Mouse (Mus musculus) CH12.LX (cell line): ENCODE data around the gene Snai1. TPM values are rescaled to one million over a fixed set of nuclear protein-coding genes. Genes with fewer than 3 reads are reported as not detected.
A peak's percentile ranks its signal among the peaks of the same experiment; 100 is the strongest.

Experiments used
- DNase-seq: peaks from one replicate; pipeline ENCODE4 v3.0.0-alpha.2; 2013; ENCODE audit errors: extremely low read depth
- H3K27ac ChIP-seq: 2 replicates; pipeline ENCODE4 v1.5.1; 2012; ENCODE audit warnings: low read depth, mild to moderate bottlenecking, control low read depth, moderate library complexity; ENCODE audit not compliant: insufficient read depth
- H3K27me3 ChIP-seq: replicated peaks from 2 replicates; pipeline ENCODE3; 2012; ENCODE audit warnings: inconsistent platforms
- H3K36me3 ChIP-seq, 2 experiments: replicated peaks in 1 of 2; 2 replicates each; pipeline versions ENCODE3 to v1.6.1; 2012; ENCODE audit warnings: inconsistent platforms in 1 of 2, low read length in 1 of 2, mild to moderate bottlenecking in 1 of 2, mixed read lengths in 1 of 2, moderate library complexity in 1 of 2; ENCODE audit not compliant: control insufficient read depth in 1 of 2, insufficient read depth in 1 of 2
- H3K4me1 ChIP-seq, 2 experiments: 2 replicates each; pipeline ENCODE4 v1.6.1; 2012; ENCODE audit warnings: inconsistent platforms in 1 of 2, moderate library complexity in 1 of 2; ENCODE audit not compliant: insufficient read depth in 2 of 2, control insufficient read depth in 1 of 2
- H3K4me2 ChIP-seq: 2 replicates; pipeline ENCODE4 v1.6.1; 2012; ENCODE audit warnings: low read depth, mild to moderate bottlenecking, control low read depth; ENCODE audit not compliant: poor library complexity, insufficient read depth, severe bottlenecking
- H3K4me3 ChIP-seq, 3 experiments: fragments of 150-350 bp in 1 of 3; sonication (generic) in 1 of 3; replicated peaks in 1 of 3; 2 replicates each; pipeline versions ENCODE3 to v1.5.1; 2011 to 2012; ENCODE audit warnings: low read depth in 2 of 3, low read length in 2 of 3, mild to moderate bottlenecking in 2 of 3, moderate library complexity in 2 of 3, control low read depth in 1 of 3, improper control_type of control experiment in 1 of 3, inconsistent platforms in 1 of 3, mixed read lengths in 1 of 3; ENCODE audit not compliant: poor library complexity in 1 of 3
- H3K79me2 ChIP-seq: replicated peaks from 2 replicates; pipeline ENCODE4 v1.6.1; 2012; ENCODE audit warnings: mild to moderate bottlenecking, moderate library complexity; ENCODE audit not compliant: control insufficient read depth, poor library complexity, insufficient read depth, severe bottlenecking; ENCODE audit errors: extremely low read depth
- H3K9ac ChIP-seq: 2 replicates; pipeline ENCODE4 v1.6.1; 2012; ENCODE audit warnings: low read depth, mild to moderate bottlenecking, control low read depth, moderate library complexity; ENCODE audit not compliant: insufficient read depth
- H3K9me3 ChIP-seq: replicated peaks from 2 replicates; pipeline ENCODE3; 2012; ENCODE audit warnings: low read length, inconsistent platforms, mixed read lengths
- BHLHE40 ChIP-seq: IDR thresholded peaks from 2 replicates; pipeline ENCODE4 v1.6.1; 2011; ENCODE audit warnings: mild to moderate bottlenecking, low read depth, low read length, improper control_type of control experiment
- CHD1 ChIP-seq: IDR thresholded peaks from 2 replicates; pipeline ENCODE4 v1.6.1; 2012; ENCODE audit warnings: low read depth, low read length, improper control_type of control experiment, inconsistent platforms
- CHD2 ChIP-seq: IDR thresholded peaks from 2 replicates; pipeline ENCODE4 v1.6.1; 2011; ENCODE audit warnings: low read length, improper control_type of control experiment
- CTCF ChIP-seq, 2 experiments: IDR thresholded peaks in 1 of 2; conservative IDR thresholded peaks in 1 of 2; 2 replicates each; pipeline ENCODE4 v1.5.1; 2011 to 2012; ENCODE audit warnings: low read depth in 2 of 2, low read length in 2 of 2, improper control_type of control experiment in 1 of 2, inconsistent platforms in 1 of 2, mild to moderate bottlenecking in 1 of 2, moderate library complexity in 1 of 2
- E2F4 ChIP-seq: IDR thresholded peaks from 2 replicates; pipeline ENCODE4 v1.6.1; 2011; ENCODE audit warnings: low read depth, low read length, improper control_type of control experiment; ENCODE audit not compliant: insufficient replicate concordance
- ELF1 ChIP-seq: IDR thresholded peaks from 2 replicates; pipeline ENCODE4 v1.6.1; 2014; ENCODE audit warnings: low read depth, mild to moderate bottlenecking, inconsistent platforms, low read length, improper control_type of control experiment
- EP300 ChIP-seq: IDR thresholded peaks from 2 replicates; pipeline ENCODE4 v1.6.1; 2011; ENCODE audit warnings: low read length, improper control_type of control experiment
- ETS1 ChIP-seq: conservative IDR thresholded peaks from 2 replicates; pipeline ENCODE4 v1.6.1; 2012; ENCODE audit warnings: low read depth, mild to moderate bottlenecking, inconsistent platforms, low read length, improper control_type of control experiment, moderate library complexity
- GABPA ChIP-seq: IDR thresholded peaks from 2 replicates; pipeline ENCODE4 v1.6.1; 2012; ENCODE audit warnings: low read depth, low read length, improper control_type of control experiment, inconsistent platforms; ENCODE audit not compliant: insufficient replicate concordance
- HCFC1 ChIP-seq: IDR thresholded peaks from 2 replicates; pipeline ENCODE4 v1.6.1; 2012; ENCODE audit warnings: low read depth, mild to moderate bottlenecking, inconsistent platforms, low read length, improper control_type of control experiment
- IRF4 ChIP-seq: IDR thresholded peaks from 2 replicates; pipeline ENCODE4 v1.6.1; 2014; ENCODE audit warnings: low read depth, mild to moderate bottlenecking, inconsistent platforms, low read length, improper control_type of control experiment
- JUN ChIP-seq: IDR thresholded peaks from 2 replicates; pipeline ENCODE4 v1.6.1; 2011; ENCODE audit warnings: low read depth, mild to moderate bottlenecking, low read length, improper control_type of control experiment, moderate library complexity; ENCODE audit not compliant: insufficient read depth
- JUND ChIP-seq: conservative IDR thresholded peaks from 2 replicates; pipeline ENCODE4 v1.6.1; 2011; ENCODE audit warnings: low read depth, low read length, improper control_type of control experiment
- KAT2A ChIP-seq: IDR thresholded peaks from 2 replicates; pipeline ENCODE4 v1.6.1; 2012; ENCODE audit warnings: low read length, improper control_type of control experiment, inconsistent platforms; ENCODE audit not compliant: insufficient replicate concordance
- MAFK ChIP-seq: IDR thresholded peaks from 2 replicates; pipeline ENCODE4 v1.6.1; 2011; ENCODE audit warnings: low read length, improper control_type of control experiment; ENCODE audit not compliant: insufficient replicate concordance
- MAX ChIP-seq: IDR thresholded peaks from 2 replicates; pipeline ENCODE4 v1.6.1; 2011; ENCODE audit warnings: low read length, improper control_type of control experiment
- MAZ ChIP-seq: IDR thresholded peaks from 2 replicates; pipeline ENCODE4 v1.6.1; 2012; ENCODE audit warnings: low read depth, mild to moderate bottlenecking, inconsistent platforms, low read length, improper control_type of control experiment, moderate library complexity
- MEF2A ChIP-seq: IDR thresholded peaks from 2 replicates; pipeline ENCODE4 v1.6.1; 2014; ENCODE audit warnings: low read depth, mild to moderate bottlenecking, inconsistent platforms, low read length, improper control_type of control experiment, borderline replicate concordance
- MXI1 ChIP-seq: IDR thresholded peaks from 2 replicates; pipeline ENCODE4 v1.6.1; 2011; ENCODE audit warnings: mild to moderate bottlenecking, low read depth, low read length, improper control_type of control experiment
- MYC ChIP-seq: IDR thresholded peaks from 2 replicates; pipeline ENCODE4 v1.6.1; 2011; ENCODE audit warnings: low read depth, mild to moderate bottlenecking, improper control_type of control experiment, low read length
- NELFE ChIP-seq: IDR thresholded peaks from 2 replicates; pipeline ENCODE4 v1.6.1; 2011; ENCODE audit warnings: low read depth, low read length, improper control_type of control experiment
- NRF1 ChIP-seq: IDR thresholded peaks from 2 replicates; pipeline ENCODE4 v1.6.1; 2014; ENCODE audit warnings: low read depth, mild to moderate bottlenecking, inconsistent platforms, low read length, improper control_type of control experiment, moderate library complexity
- PAX5 ChIP-seq: IDR thresholded peaks from 2 replicates; pipeline ENCODE4 v1.6.1; 2012; ENCODE audit warnings: low read length, inconsistent platforms, mixed read lengths
- POLR2A ChIP-seq: IDR thresholded peaks from 2 replicates; pipeline ENCODE4 v1.6.1; 2011; ENCODE audit warnings: low read depth, mild to moderate bottlenecking, improper control_type of control experiment, low read length
- POLR2AphosphoS2 ChIP-seq: IDR thresholded peaks from 2 replicates; pipeline ENCODE4 v1.6.1; 2011; ENCODE audit warnings: low read depth, low read length, improper control_type of control experiment
- RAD21 ChIP-seq: IDR thresholded peaks from 2 replicates; pipeline ENCODE4 v1.6.1; 2011; ENCODE audit warnings: low read depth, mild to moderate bottlenecking, low read length, improper control_type of control experiment, moderate library complexity
- RCOR1 ChIP-seq: conservative IDR thresholded peaks from 2 replicates; pipeline ENCODE4 v1.6.1; 2012; ENCODE audit warnings: low read depth, mild to moderate bottlenecking, inconsistent platforms, low read length, improper control_type of control experiment
- SIN3A ChIP-seq: IDR thresholded peaks from 2 replicates; pipeline ENCODE4 v1.6.1; 2012; ENCODE audit warnings: low read length, improper control_type of control experiment, inconsistent platforms
- SMC3 ChIP-seq: IDR thresholded peaks from 2 replicates; pipeline ENCODE4 v1.6.1; 2011; ENCODE audit warnings: low read depth, low read length, improper control_type of control experiment
- TBP ChIP-seq: conservative IDR thresholded peaks from 2 replicates; pipeline ENCODE4 v1.6.1; 2011; ENCODE audit warnings: low read depth, low read length, improper control_type of control experiment
- TCF12 ChIP-seq: IDR thresholded peaks from 2 replicates; pipeline ENCODE4 v1.6.1; 2014; ENCODE audit warnings: low read depth, mild to moderate bottlenecking, inconsistent platforms, low read length, improper control_type of control experiment
- UBTF ChIP-seq: IDR thresholded peaks from 2 replicates; pipeline ENCODE4 v1.6.1; 2012; ENCODE audit warnings: low read depth, mild to moderate bottlenecking, inconsistent platforms, low read length, improper control_type of control experiment, moderate library complexity
- USF1 ChIP-seq: IDR thresholded peaks from 2 replicates; pipeline ENCODE4 v1.6.1; 2014; ENCODE audit warnings: low read depth, mild to moderate bottlenecking, inconsistent platforms, low read length, improper control_type of control experiment
- USF2 ChIP-seq: conservative IDR thresholded peaks from 2 replicates; pipeline ENCODE4 v1.6.1; 2011; ENCODE audit warnings: low read depth, low read length, improper control_type of control experiment
- ZC3H11A ChIP-seq: IDR thresholded peaks from 2 replicates; pipeline ENCODE4 v1.6.1; 2012; ENCODE audit warnings: low read depth, mild to moderate bottlenecking, inconsistent platforms, low read length, improper control_type of control experiment
- ZKSCAN1 ChIP-seq: IDR thresholded peaks from 2 replicates; pipeline ENCODE4 v1.6.1; 2012; ENCODE audit warnings: low read depth, inconsistent platforms, low read length, improper control_type of control experiment, borderline replicate concordance
- ZMIZ1 ChIP-seq: IDR thresholded peaks from 2 replicates; pipeline ENCODE4 v1.6.1; 2012; ENCODE audit warnings: low read depth, mild to moderate bottlenecking, inconsistent platforms, low read length, improper control_type of control experiment
- ZNF384 ChIP-seq: IDR thresholded peaks from 2 replicates; pipeline ENCODE4 v1.6.1; 2012; ENCODE audit warnings: low read depth, low read length, improper control_type of control experiment, inconsistent platforms
- dilution Hi-C: fragments of 300-500 bp; cut with MboI; formaldehyde crosslinking; loops from 2 replicates; pipeline ENCODE4 v1.14.3; 2020; ENCODE audit warnings: low sequenced_read_pairs; ENCODE audit not compliant: extremely low pct_unique_long_range_greater_than_20kb, extremely low pct_ligation_motif_present
- in situ Hi-C: fragments of 300-500 bp; cut with MboI; formaldehyde crosslinking; loops from 3 replicates; pipeline ENCODE4 v1.14.3; 2019; ENCODE audit warnings: low sequenced_read_pairs, low pct_ligation_motif_present, low pct_unique_long_range_greater_than_20kb, mixed read lengths
- polyA plus RNA-seq: library from polyadenylated mRNA; unstranded; fragments of >175 nt; gene quantifications from 2 replicates; pipeline ENCODE4 v1.2.1, GENCODE M21; 2012; ENCODE audit warnings: low read depth; ENCODE audit not compliant: insufficient read length
- total RNA-seq, 2 experiments: library from RNA; depleted of rRNA; stranded (reverse); fragments of 300-350 nt in 1 of 2; fragments of >200 nt in 1 of 2; gene quantifications; 2 replicates each; pipeline ENCODE4 v1.2.3; 2012 to 2014

The Snai1 gene
- total and polyA plus RNA-seq, 3 experiments: 1.6 to 12.6 (median 3.1) TPM

DNA sequence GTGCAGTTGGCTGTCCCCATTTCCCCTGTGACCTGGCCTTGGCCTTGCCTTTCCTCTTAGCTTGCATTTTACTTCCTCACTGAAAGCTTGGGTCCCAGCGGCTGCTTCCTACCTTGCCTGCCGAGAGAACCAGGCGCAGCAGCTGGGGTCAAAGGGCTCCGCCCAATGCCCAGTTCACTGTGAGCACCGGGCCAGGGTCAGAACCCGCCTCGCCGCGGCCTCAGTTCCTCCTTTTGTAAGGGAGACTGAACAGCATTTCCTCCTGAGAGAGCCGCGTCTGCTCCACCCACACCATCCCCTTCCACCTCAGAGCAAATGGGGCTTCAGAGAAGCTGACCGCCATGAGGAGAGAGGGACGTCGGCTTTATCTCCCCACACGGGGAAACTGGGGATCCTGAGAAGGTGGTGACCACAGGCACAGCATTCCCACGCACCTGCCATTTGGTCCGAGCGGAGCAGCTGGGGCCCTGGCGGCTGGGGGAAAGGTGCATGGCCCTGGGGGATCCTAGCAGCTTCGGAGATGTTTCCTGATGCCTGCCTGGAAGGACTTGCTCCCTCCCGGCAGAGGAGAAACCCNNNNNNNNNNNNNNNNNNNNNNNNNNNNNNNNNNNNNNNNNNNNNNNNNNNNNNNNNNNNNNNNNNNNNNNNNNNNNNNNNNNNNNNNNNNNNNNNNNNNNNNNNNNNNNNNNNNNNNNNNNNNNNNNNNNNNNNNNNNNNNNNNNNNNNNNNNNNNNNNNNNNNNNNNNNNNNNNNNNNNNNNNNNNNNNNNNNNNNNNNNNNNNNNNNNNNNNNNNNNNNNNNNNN lies 51.0 kb downstream of the Snai1 start:
- Histone ChIP-seq H3K9ac (peak overlapping the region; percentile 79), H3K4me2 (peak overlapping the region; percentile 88), H3K27me3 (no peaks in the 10 kb centered on the region), H3K36me3 (peaks cover 0 to 9% of the 10 kb centered on the region in 2 experiments), H3K9me3 (peaks cover 2% of the 10 kb centered on the region), H3K79me2 (no peaks in the 10 kb centered on the region), H3K27ac (peak overlapping the region; percentile 87), H3K4me3 (peak overlapping the region; percentile 64 to 76 (median 70)), H3K4me1 (peaks cover 20 to 53% of the 10 kb centered on the region in 2 experiments)
- peak; percentile 62 for DNase-seq
- dilution Hi-C loops (no loop called here), in situ Hi-C loops (loop anchor here (5.0 kb wide), 1 partner anchor 37 kb away; no protein-coding TSS in a partner anchor)
- TF ChIP-seq ELF1 (peak; percentile 85), ETS1 (peak; percentile 82), PAX5 (no peak), SMC3 (no peak; the same call in none of the 2 replicates), UBTF (no peak), CHD1 (no peak), MXI1 (peak; percentile 72), SIN3A (no peak; the same call in none of the 2 replicates), HCFC1 (peak; percentile 70), EP300 (peak; percentile 45; the same call in 1 of the 2 replicates), KAT2A (0 out of 2 replicates have a peak, but pooled peaks have one; percentile 41), BHLHE40 (0 out of 2 replicates have a peak, but pooled peaks have one; percentile 19), MEF2A (peak; percentile 62; the same call in 1 of the 2 replicates), JUN (no peak), E2F4 (no peak), CTCF (conservative IDR thresholded peaks at IDR 0.05 in 1 of 2, IDR thresholded peaks at IDR 0.05 in 1 of 2; ENCODE audit: low read depth in 2 of 2, low read length in 2 of 2) (no peak), MAX (peak; percentile 38), MYC (no peak), POLR2A (peak; percentile 78), TBP (peak; percentile 56), IRF4 (peak; percentile 69), ZMIZ1 (peak; percentile 75), GABPA (no peak), RCOR1 (no peak), ZC3H11A (no peak), MAZ (peak; percentile 77; the same call in 1 of the 2 replicates), JUND (no peak), TCF12 (peak; percentile 67), USF2 (no peak), ZNF384 (no peak), NELFE (peak; percentile 83), MAFK (peak; percentile 45; the same call in 1 of the 2 replicates), ZKSCAN1 (no peak), POLR2AphosphoS2 (no peak), RAD21 (no peak; the same call in 1 of the 2 replicates), USF1 (no peak), NRF1 (peak; percentile 33), CHD2 (no peak)
